Mouse (Mus musculus) mature B cell (primary cell): ENCODE results near the gene Zfp988.
"Not testable (repeated sequence)": the region's sequence is repeated elsewhere in the genome, so short reads cannot be mapped to it uniquely, and the experiment has no call there.

ENCODE experiments used
- in situ Hi-C: fragments of 300-500 bp; cut with MboI; formaldehyde crosslinking; loops from 2 replicates; pipeline ENCODE4 v1.14.3; 2019

Zfp988 gene

GRCm38 (mm10) chr4:147305436-147305835, at the start of gene Zfp988:
Gene Zfp988, plus strand, starts transcription at chr4:147305674.
- in situ Hi-C loops: not testable (repeated sequence)

- in situ Hi-C loops: not testable (repeated sequence)
These were observed 42.8 kb upstream of the Zfp988 start for GRCm38 (mm10) chr4:147262708-147263107.

- in situ Hi-C loops: not testable (repeated sequence)
These were observed 38.2 kb upstream of the Zfp988 start for GRCm38 (mm10) chr4:147267302-147267701.

GRCm38 (mm10) chr4:147268735-147269134, 36.7 kb upstream of the Zfp988 start:
- in situ Hi-C loops: not testable (repeated sequence)

- in situ Hi-C loops: not testable (repeated sequence)
These were observed 35.4 kb upstream of the Zfp988 start for GRCm38 (mm10) chr4:147270026-147270425.

GRCm38 (mm10) chr4:147271601-147272000, 33.9 kb upstream of the Zfp988 start:
- in situ Hi-C loops: not testable (repeated sequence)

- in situ Hi-C loops: not testable (repeated sequence)
These were observed 30.3 kb upstream of the Zfp988 start for GRCm38 (mm10) chr4:147275021-147275772.

- in situ Hi-C loops: not testable (repeated sequence)
These were observed 29.7 kb upstream of the Zfp988 start for GRCm38 (mm10) chr4:147275773-147276140.

GRCm38 (mm10) chr4:147280406-147280805, 25.1 kb upstream of the Zfp988 start:
- in situ Hi-C loops: not testable (repeated sequence)

GRCm38 (mm10) chr4:147298585-147298984, 6.9 kb upstream of the Zfp988 start:
- in situ Hi-C loops: not testable (repeated sequence)

GRCm38 (mm10) chr4:147302375-147302774, 3.1 kb upstream of the Zfp988 start:
- in situ Hi-C loops: not testable (repeated sequence)

- in situ Hi-C loops: loop anchor here (25.0 kb wide), 1 partner anchor 1798 kb away; no protein-coding TSS in a partner anchor
These were observed 29.7 kb downstream of the Zfp988 start for GRCm38 (mm10) chr4:147335036-147335690.

- in situ Hi-C loops: loop anchor here (25.0 kb wide), 1 partner anchor 1799 kb away; no protein-coding TSS in a partner anchor
These were observed 30.4 kb downstream of the Zfp988 start for GRCm38 (mm10) chr4:147335691-147336367.

- in situ Hi-C loops: loop anchor here (25.0 kb wide), 1 partner anchor 1799 kb away; no protein-coding TSS in a partner anchor
These were observed 31.1 kb downstream of the Zfp988 start for GRCm38 (mm10) chr4:147336368-147337195.

GRCm38 (mm10) chr4:147337520-147337919, 32.0 kb downstream of the Zfp988 start:
- in situ Hi-C loops: loop anchor here (25.0 kb wide), 1 partner anchor 1800 kb away; no protein-coding TSS in a partner anchor

- in situ Hi-C loops: loop anchor here (25.0 kb wide), 1 partner anchor 1801 kb away; no protein-coding TSS in a partner anchor
These were observed 32.6 kb downstream of the Zfp988 start for GRCm38 (mm10) chr4:147338032-147338610.

- in situ Hi-C loops: loop anchor here (25.0 kb wide), 1 partner anchor 1801 kb away; no protein-coding TSS in a partner anchor
These were observed 33.2 kb downstream of the Zfp988 start for GRCm38 (mm10) chr4:147338706-147339105.

- in situ Hi-C loops: loop anchor here (25.0 kb wide), 1 partner anchor 1802 kb away; no protein-coding TSS in a partner anchor
These were observed 34.2 kb downstream of the Zfp988 start for GRCm38 (mm10) chr4:147339601-147340219.

GRCm38 (mm10) chr4:147340236-147340635, 34.8 kb downstream of the Zfp988 start:
- in situ Hi-C loops: loop anchor here (25.0 kb wide), 1 partner anchor 1803 kb away; no protein-coding TSS in a partner anchor

GRCm38 (mm10) chr4:147340876-147341275, 35.4 kb downstream of the Zfp988 start:
- in situ Hi-C loops: loop anchor here (25.0 kb wide), 1 partner anchor 1804 kb away; no protein-coding TSS in a partner anchor
